Mouse (Mus musculus) hindbrain, embryonic 10.5 days (tissue): ENCODE measurements around the gene Itsn2. TPM values are rescaled to one million over a fixed set of nuclear protein-coding genes. Genes with fewer than 3 reads are reported as not detected.

Source experiments
- DNase-seq: peaks from one replicate; pipeline ENCODE4 v3.0.0-alpha.2; 2017; ENCODE audit warnings: low spot score
- H3K27ac ChIP-seq: fragments of 300-500 bp; sonication (generic); 2 replicates; pipeline ENCODE4 v1.5.1; 2016; ENCODE audit warnings: mild to moderate bottlenecking, moderate library complexity
- H3K27me3 ChIP-seq: fragments of 300-500 bp; sonication (generic); 2 replicates; pipeline ENCODE4 v1.6.1; 2016; ENCODE audit warnings: mild to moderate bottlenecking; ENCODE audit not compliant: poor library complexity, insufficient read depth, severe bottlenecking
- H3K36me3 ChIP-seq: fragments of 300-500 bp; sonication (generic); 2 replicates; pipeline ENCODE4 v1.6.1; 2016; ENCODE audit warnings: mild to moderate bottlenecking, moderate library complexity
- H3K4me1 ChIP-seq: fragments of 300-500 bp; sonication (generic); replicated peaks from 2 replicates; pipeline ENCODE4 v1.6.1; 2016; ENCODE audit warnings: mild to moderate bottlenecking
- H3K4me3 ChIP-seq: fragments of 300-500 bp; sonication (generic); 2 replicates; pipeline ENCODE4 v1.5.1; 2016; ENCODE audit warnings: mild to moderate bottlenecking, moderate library complexity
- H3K9me3 ChIP-seq: fragments of 300-500 bp; sonication (generic); 2 replicates; pipeline ENCODE4 v1.6.1; 2016; ENCODE audit warnings: mild to moderate bottlenecking, moderate library complexity
- WGBS: fragments of 180-500 bp; shearing (Covaris S2); methylation state at CpG from one replicate; pipeline ENCODE4 v1.1.7; 2016; 5-methylcytosine and 5-hydroxymethylcytosine counted together
- polyA plus RNA-seq: library from polyadenylated mRNA; unstranded; fragments of >200 nt; fragmentation: Nextera tagmentation; extraction: Ambion mirVana; gene quantifications from 2 replicates; pipeline ENCODE4 v1.2.1, GENCODE M21; 2016

Itsn2 gene
- polyA plus RNA-seq, 1 experiment from 2014 or later = 12.9 TPM

DNA sequence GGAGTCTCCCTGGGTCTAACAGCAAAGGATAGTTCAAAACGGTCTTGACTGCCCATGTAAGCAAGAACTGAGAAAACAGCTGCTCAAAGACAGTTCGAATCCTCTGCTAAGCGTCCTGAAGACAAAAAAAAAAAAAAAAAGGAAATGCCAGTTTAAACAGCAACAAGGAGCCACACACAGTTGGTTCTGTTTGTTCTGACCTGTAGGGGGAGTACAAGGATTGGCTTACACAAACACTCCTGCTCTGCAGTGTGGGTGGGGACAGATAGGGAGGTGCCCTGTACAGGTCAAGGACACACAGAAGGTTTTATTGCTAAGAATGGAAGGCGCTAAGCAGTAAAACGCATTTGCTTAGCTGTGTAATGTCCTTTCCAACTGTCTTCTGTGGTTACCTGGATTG, 20.6 kb upstream of the Itsn2 start:
- Histone ChIP-seq H3K4me1 (no peaks in the 10 kb centered on the region), H3K36me3 (no peaks in the 10 kb centered on the region), H3K27me3 (no peaks in the 10 kb centered on the region), H3K4me3 (no peak overlapping the region), H3K27ac (no peak overlapping the region), H3K9me3 (no peaks in the 10 kb centered on the region)
- DNase-seq = peak; percentile 27
- WGBS = 41% methylated on average over 5 of the region's 5 CpGs

DNA sequence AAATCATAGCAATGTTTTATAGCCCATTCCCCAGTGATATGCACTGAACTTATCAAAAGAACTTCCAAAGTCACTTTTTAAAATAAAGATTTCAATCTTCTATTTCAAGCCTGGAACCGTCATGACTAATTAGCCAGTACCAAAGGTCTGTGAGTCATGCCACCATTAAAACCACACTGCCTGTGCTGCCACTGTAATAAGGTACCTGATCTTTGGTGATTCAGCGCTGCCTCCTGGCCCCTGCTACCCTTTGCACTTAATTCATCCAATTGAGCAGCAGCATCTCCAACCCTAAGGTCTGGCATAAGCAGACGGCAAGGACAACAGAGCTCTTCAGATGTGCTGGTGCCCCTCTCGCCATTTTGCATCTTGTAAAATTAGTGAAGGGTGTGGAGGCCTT, 18.4 kb upstream of the Itsn2 start:
- no peak for DNase-seq
- H3K4me3 ChIP-seq = no peak overlapping the region
- no peak overlapping the region for H3K27ac ChIP-seq
- H3K4me1 ChIP-seq = no peaks in the 10 kb centered on the region
- 84% methylated on average over 4 of the region's 4 CpGs for WGBS
- H3K36me3 ChIP-seq = no peaks in the 10 kb centered on the region
- no peaks in the 10 kb centered on the region for H3K9me3 ChIP-seq
- no peaks in the 10 kb centered on the region for H3K27me3 ChIP-seq

- Histone ChIP-seq H3K4me1 (no peaks in the 10 kb centered on the region), H3K4me3 (no peak overlapping the region), H3K27ac (no peak overlapping the region), H3K27me3 (no peaks in the 10 kb centered on the region), H3K9me3 (no peaks in the 10 kb centered on the region), H3K36me3 (no peaks in the 10 kb centered on the region)
- no peak for DNase-seq
Observed at GRCm38 (mm10) chr12:4582326-4582725, 10.1 kb upstream of the Itsn2 start.

DNA sequence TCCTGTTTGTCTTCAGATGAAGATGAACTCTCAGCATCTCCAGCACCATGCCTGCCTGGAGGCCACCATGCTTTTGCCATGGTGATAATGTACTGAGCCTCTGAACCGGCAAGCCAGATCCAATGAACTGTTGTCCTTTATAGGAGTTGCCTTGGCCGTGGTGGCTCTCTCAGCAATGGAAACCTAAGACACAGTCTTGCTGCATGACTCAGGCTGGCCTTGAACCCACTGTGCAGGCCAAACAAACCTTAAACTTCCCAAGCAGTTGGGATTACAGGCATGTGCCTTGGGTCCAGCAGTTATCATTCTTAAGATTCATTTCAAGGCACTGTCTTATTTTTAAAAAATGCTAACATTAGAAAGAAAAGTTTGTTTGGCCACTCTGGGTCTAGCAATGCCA, 4.6 kb upstream of the Itsn2 start:
- 86% methylated on average over 2 of the region's 2 CpGs for WGBS
- DNase-seq = no peak
- H3K9me3 ChIP-seq = no peaks in the 10 kb centered on the region

GRCm38 (mm10) chr12:4588603-4589002, 3.8 kb upstream of the Itsn2 start:
- Histone ChIP-seq H3K9me3 (no peaks in the 10 kb centered on the region), H3K27me3 (peaks cover 11% of the 10 kb centered on the region; the same call in 1 of the 2 replicates), H3K27ac (no peak overlapping the region), H3K4me1 (peaks cover 9% of the 10 kb centered on the region), H3K36me3 (no peaks in the 10 kb centered on the region), H3K4me3 (no peak overlapping the region)
- 84% methylated on average over 3 of the region's 3 CpGs for WGBS
- no peak for DNase-seq

More for the DNA sequence above, 4.6 kb upstream of the Itsn2 start:
- peaks cover 11% of the 10 kb centered on the region; the same call in 1 of the 2 replicates for H3K27me3 ChIP-seq
- H3K27ac ChIP-seq = no peak overlapping the region
- no peaks in the 10 kb centered on the region for H3K36me3 ChIP-seq
- no peak overlapping the region for H3K4me3 ChIP-seq
- peaks cover 7% of the 10 kb centered on the region for H3K4me1 ChIP-seq

DNA sequence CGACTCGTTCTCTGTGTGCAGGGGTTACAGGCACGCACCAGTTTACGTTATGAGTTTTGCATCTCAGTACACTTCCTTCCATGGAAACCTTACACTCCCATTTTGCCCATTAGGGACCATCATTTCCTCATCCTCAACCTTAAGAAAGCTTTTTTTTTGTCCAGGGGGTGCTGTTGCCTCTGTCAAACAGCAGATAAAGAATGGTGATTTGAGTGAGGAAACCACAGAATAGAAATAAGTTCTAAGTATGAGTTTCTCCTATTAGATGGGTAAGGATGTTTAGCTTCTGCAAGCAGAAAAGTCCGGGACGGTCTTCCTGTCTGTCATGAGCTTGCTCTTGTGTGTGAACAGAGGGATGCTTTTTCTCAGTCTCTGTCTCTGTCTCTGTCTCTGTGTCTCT, 413 bp upstream of the Itsn2 start:
- H3K9me3 ChIP-seq = no peaks in the 10 kb centered on the region
- H3K4me1 ChIP-seq = peaks cover 12% of the 10 kb centered on the region
- 70% methylated on average over 6 of the region's 6 CpGs for WGBS
- DNase-seq = no peak
- no peaks in the 10 kb centered on the region for H3K36me3 ChIP-seq
- H3K27ac ChIP-seq = 0 out of 2 replicates have a peak overlapping the region, but pooled peaks have one; percentile 91
- H3K27me3 ChIP-seq = peaks cover 18% of the 10 kb centered on the region; the same call in 1 of the 2 replicates
- H3K4me3 ChIP-seq = peak overlapping the region; percentile 85

DNA sequence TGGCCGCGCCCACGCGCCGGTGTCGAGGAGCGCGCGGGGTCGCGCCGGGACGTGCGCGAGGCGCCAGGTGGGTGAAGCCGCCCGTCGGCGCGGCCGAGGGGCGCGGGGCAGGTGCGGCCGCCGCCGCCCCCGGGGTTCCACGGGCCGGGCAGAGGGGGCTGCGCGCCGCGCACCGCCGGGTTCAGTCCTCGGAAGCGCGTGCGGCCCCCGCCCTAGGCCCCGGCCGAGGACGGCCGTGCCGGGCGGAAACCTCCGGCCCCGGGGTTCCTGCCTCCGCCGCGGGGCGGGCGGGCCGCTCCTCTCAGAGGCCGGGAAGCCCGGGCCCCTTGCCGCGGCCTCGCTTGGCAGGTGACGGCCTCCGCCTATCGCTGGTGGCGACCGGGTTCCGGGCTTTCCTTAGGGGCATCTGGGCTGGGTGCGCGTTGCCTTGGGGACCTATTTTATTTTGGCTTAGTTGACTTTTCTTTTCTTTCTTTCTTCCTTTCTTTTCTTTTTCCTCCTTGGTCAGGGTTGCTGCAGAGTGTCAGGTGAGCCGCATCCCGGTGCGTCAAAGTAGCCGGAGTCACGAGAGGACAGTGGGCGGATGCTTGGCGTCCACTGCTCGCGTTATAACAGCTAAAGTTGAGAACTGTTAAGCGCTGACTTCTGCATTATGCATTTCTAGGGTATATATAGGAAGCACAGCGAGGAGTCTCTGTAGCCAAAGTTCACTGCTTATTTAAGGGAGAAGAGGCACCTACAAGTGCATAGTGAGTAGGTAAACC, 910 bp downstream of the Itsn2 start:
- no peaks in the 10 kb centered on the region for H3K36me3 ChIP-seq
- H3K4me1 ChIP-seq = peaks cover 12% of the 10 kb centered on the region
- under 1% methylated on average over 79 of the region's 80 CpGs for WGBS
- peak overlapping the region; percentile 91 for H3K27ac ChIP-seq
- DNase-seq = peak; percentile 44
- no peaks in the 10 kb centered on the region for H3K9me3 ChIP-seq
- H3K27me3 ChIP-seq = peaks cover 18% of the 10 kb centered on the region; the same call in 1 of the 2 replicates
- H3K4me3 ChIP-seq = peak overlapping the region; percentile 85

- Histone ChIP-seq H3K27ac (no peak overlapping the region), H3K36me3 (no peaks in the 10 kb centered on the region), H3K27me3 (peaks cover 18% of the 10 kb centered on the region; the same call in 1 of the 2 replicates), H3K9me3 (no peaks in the 10 kb centered on the region), H3K4me1 (peaks cover 15% of the 10 kb centered on the region), H3K4me3 (peak overlapping the region; percentile 85)
- WGBS = 71% methylated on average over 9 of the region's 9 CpGs
- no peak for DNase-seq
Observed at GRCm38 (mm10) chr12:4593930-4594391, 1.5 kb downstream of the Itsn2 start.

GRCm38 (mm10) chr12:4595055-4595454, 2.6 kb downstream of the Itsn2 start:
- no peaks in the 10 kb centered on the region for H3K36me3 ChIP-seq
- H3K9me3 ChIP-seq = no peaks in the 10 kb centered on the region
- H3K27me3 ChIP-seq = peaks cover 18% of the 10 kb centered on the region; the same call in 1 of the 2 replicates
- H3K27ac ChIP-seq = no peak overlapping the region
- no peak for DNase-seq
- 83% methylated on average over 6 of the region's 6 CpGs for WGBS
- peaks cover 18% of the 10 kb centered on the region for H3K4me1 ChIP-seq
- H3K4me3 ChIP-seq = no peak overlapping the region

DNA sequence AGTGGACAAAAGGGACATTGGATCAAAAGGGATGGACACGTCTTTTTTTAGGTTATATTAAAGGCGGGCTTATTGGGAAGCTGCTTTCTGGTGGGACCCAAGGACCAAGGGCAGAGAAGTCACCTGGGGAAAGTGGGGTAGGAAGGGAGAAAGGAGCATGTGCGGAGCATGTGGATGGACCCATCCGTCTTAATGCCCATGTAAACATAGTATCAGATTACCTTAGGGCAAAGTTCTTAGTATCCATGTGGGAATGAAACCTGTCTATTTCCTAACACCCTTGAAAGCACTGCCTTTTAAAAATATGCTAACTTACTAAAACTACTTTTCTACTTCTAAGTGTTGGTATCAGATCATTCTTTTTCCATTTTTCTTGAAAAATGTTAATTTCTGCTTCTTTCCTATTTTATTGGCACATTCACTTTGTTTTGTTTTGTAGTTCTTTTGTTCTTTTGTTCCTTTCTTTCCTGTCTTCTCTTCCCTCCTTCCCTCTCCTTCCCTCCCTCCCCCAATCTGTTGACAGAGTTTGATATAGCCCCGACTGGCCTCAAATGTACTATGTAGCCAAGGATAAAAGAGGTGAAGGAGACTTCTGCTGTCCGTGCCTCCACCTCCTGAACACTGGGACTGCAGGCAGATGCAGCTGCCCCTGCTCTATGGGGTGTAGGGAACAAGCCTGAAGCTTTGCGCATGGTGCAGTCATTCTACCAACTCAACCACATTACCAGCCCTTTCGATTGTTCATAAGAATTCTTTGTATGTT, 6.4 kb downstream of the Itsn2 start:
- Histone ChIP-seq H3K36me3 (no peaks in the 10 kb centered on the region), H3K4me3 (no peak overlapping the region), H3K9me3 (no peaks in the 10 kb centered on the region), H3K27me3 (0 out of 2 replicates have a peak, but pooled peaks cover 5% of the 10 kb centered on the region), H3K27ac (no peak overlapping the region), H3K4me1 (peaks cover 7% of the 10 kb centered on the region)
- no peak for DNase-seq
- 63% methylated on average over 8 of the region's 8 CpGs for WGBS

- H3K4me3 ChIP-seq = no peak overlapping the region
- no peak overlapping the region for H3K27ac ChIP-seq
- 84% methylated on average over 4 of the region's 4 CpGs for WGBS
- no peaks in the 10 kb centered on the region for H3K9me3 ChIP-seq
- no peaks in the 10 kb centered on the region for H3K36me3 ChIP-seq
- H3K4me1 ChIP-seq = peaks cover 6% of the 10 kb centered on the region; the same call in 1 of the 2 replicates
- no peak for DNase-seq
- no peaks in the 10 kb centered on the region for H3K27me3 ChIP-seq
Observed at GRCm38 (mm10) chr12:4599713-4600112, 7.3 kb downstream of the Itsn2 start.

DNA sequence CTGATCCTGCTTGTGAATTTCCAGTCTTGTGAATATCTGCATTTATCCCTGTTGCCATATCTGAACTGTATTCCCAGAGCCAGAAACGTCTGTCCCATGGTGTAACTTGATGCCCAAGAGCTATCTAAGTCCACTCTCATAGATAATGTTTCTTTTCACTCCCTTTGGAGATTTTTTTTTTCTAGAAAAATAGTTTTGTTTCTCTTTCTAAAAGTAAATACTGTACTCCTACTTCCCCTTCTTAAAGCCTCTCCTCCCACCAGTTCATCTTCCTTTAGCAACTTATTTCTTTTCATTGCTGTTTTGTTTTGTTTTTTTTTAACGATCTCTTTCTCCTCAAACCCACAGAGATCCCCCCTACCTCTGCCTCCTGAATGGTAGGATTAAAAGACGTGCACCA, 14.2 kb downstream of the Itsn2 start:
- H3K9me3 ChIP-seq = no peaks in the 10 kb centered on the region
- H3K36me3 ChIP-seq = no peaks in the 10 kb centered on the region
- no peak overlapping the region for H3K4me3 ChIP-seq
- no peak for DNase-seq
- 52% methylated on average over 3 of the region's 3 CpGs for WGBS
- no peak overlapping the region for H3K27ac ChIP-seq
- H3K27me3 ChIP-seq = no peaks in the 10 kb centered on the region
- peaks cover 6% of the 10 kb centered on the region; the same call in 1 of the 2 replicates for H3K4me1 ChIP-seq

GRCm38 (mm10) chr12:4614722-4615121, 22.3 kb downstream of the Itsn2 start:
- Histone ChIP-seq H3K36me3 (no peaks in the 10 kb centered on the region), H3K4me1 (no peaks in the 10 kb centered on the region), H3K27me3 (no peaks in the 10 kb centered on the region), H3K4me3 (no peak overlapping the region), H3K27ac (no peak overlapping the region), H3K9me3 (no peaks in the 10 kb centered on the region)
- 79% methylated on average over 2 of the region's 2 CpGs for WGBS
- no peak for DNase-seq
